Mouse (Mus musculus): ENCODE measurements around the gene Abtb2. TPM values are rescaled to one million over a fixed set of nuclear protein-coding genes. Genes with fewer than 3 reads are reported as not detected.

Abtb2 gene
- total RNA-seq, 2 experiments from 2014 or later = 23.6 to 25.6 TPM

- no peak for DNase-seq
Observed at GRCm38 (mm10) chr2:103690828-103691227, 124.7 kb downstream of the Abtb2 start.

- DNase-seq = no peak
Observed at GRCm38 (mm10) chr2:103691278-103691677, 125.2 kb downstream of the Abtb2 start.

GRCm38 (mm10) chr2:103692810-103693209, 126.7 kb downstream of the Abtb2 start:
- DNase-seq = no peak

GRCm38 (mm10) chr2:103694777-103695563, 128.9 kb downstream of the Abtb2 start:
- no peak for DNase-seq

- peak; percentile 58 for DNase-seq
Observed at GRCm38 (mm10) chr2:103696177-103696576, 130.1 kb downstream of the Abtb2 start.

GRCm38 (mm10) chr2:103700514-103700913, 134.4 kb downstream of the Abtb2 start:
- DNase-seq = peak; percentile 23

GRCm38 (mm10) chr2:103703336-103703735, 137.2 kb downstream of the Abtb2 start:
- DNase-seq = no peak

- no peak for DNase-seq
Observed at GRCm38 (mm10) chr2:103703865-103704264, 137.8 kb downstream of the Abtb2 start.

GRCm38 (mm10) chr2:103705826-103706225, 139.7 kb downstream of the Abtb2 start:
- DNase-seq = no peak

GRCm38 (mm10) chr2:103706226-103706625, 140.1 kb downstream of the Abtb2 start:
- peak; percentile 87 for DNase-seq

- no peak for DNase-seq
Observed at GRCm38 (mm10) chr2:103707056-103707776, 141.1 kb downstream of the Abtb2 start.

- DNase-seq = peak; percentile 41
Observed at GRCm38 (mm10) chr2:103710849-103711248, 144.7 kb downstream of the Abtb2 start.

GRCm38 (mm10) chr2:103713831-103714230, 147.7 kb downstream of the Abtb2 start:
- no peak for DNase-seq

- DNase-seq = no peak
Observed at GRCm38 (mm10) chr2:103714412-103714811, 148.3 kb downstream of the Abtb2 start.

- peak; percentile 81 for DNase-seq
Observed at GRCm38 (mm10) chr2:103718594-103719291, 152.6 kb downstream of the Abtb2 start.

- DNase-seq = no peak
Observed at GRCm38 (mm10) chr2:103719292-103719646, 153.2 kb downstream of the Abtb2 start.

GRCm38 (mm10) chr2:103724521-103724920, 158.4 kb downstream of the Abtb2 start:
- no peak for DNase-seq

- no peak for DNase-seq
Observed at GRCm38 (mm10) chr2:103728027-103728540, 162.0 kb downstream of the Abtb2 start.

- no peak for DNase-seq
Observed at GRCm38 (mm10) chr2:103730999-103731398, 164.9 kb downstream of the Abtb2 start.

GRCm38 (mm10) chr2:103731423-103731822, 165.3 kb downstream of the Abtb2 start:
- DNase-seq = no peak

GRCm38 (mm10) chr2:103742821-103743220, 176.7 kb downstream of the Abtb2 start:
- no peak for DNase-seq

- DNase-seq = no peak
Observed at GRCm38 (mm10) chr2:103743536-103743935, 177.4 kb downstream of the Abtb2 start.

GRCm38 (mm10) chr2:103743988-103744387, 177.9 kb downstream of the Abtb2 start:
- DNase-seq = peak; percentile 75
